Mouse (Mus musculus) myocyte (in vitro differentiated cells): ENCODE results near the gene Pold3.

ENCODE experiments used
- CEBPB ChIP-seq: IDR thresholded peaks from 2 replicates; pipeline ENCODE4 v1.6.1; 2011; ENCODE audit warnings: mild to moderate bottlenecking, moderate library complexity; ENCODE audit not compliant: poor library complexity, insufficient read depth, severe bottlenecking
- E2F4 ChIP-seq: IDR thresholded peaks from one replicate; pipeline ENCODE4 v1.6.1; 2011; ENCODE audit warnings: mild to moderate bottlenecking, control low read depth, moderate library complexity; ENCODE audit not compliant: insufficient read depth
- POLR2A ChIP-seq: IDR thresholded peaks from one replicate; pipeline ENCODE4 v1.6.1; 2011; ENCODE audit warnings: low read depth, mild to moderate bottlenecking, control low read depth, moderate library complexity; ENCODE audit not compliant: insufficient read length
- POLR2AphosphoS2 ChIP-seq: IDR thresholded peaks from one replicate; pipeline ENCODE4 v1.6.1; 2011; ENCODE audit warnings: low read depth, control low read depth; ENCODE audit not compliant: insufficient read length

- TF ChIP-seq CEBPB (no peak), POLR2A (no peak), E2F4 (no peak), POLR2AphosphoS2 (no peak)
Measured at GRCm38 (mm10) chr7:100111506-100111905, 9.9 kb downstream of the Pold3 start.
